Mouse (Mus musculus) heart, adult 2 months (tissue): ENCODE measurements around the gene Rab1b. TPM values are rescaled to one million over a fixed set of nuclear protein-coding genes. Genes with fewer than 3 reads are reported as not detected.
A peak's percentile ranks its signal among the peaks of the same experiment; 100 is the strongest.

ENCODE experiments used
- DNase-seq, 2 experiments: peaks; one replicate each; pipeline ENCODE4 v3.0.0; 2021
- H3K27ac ChIP-seq: fragments of 200-600 bp; 2 replicates; pipeline ENCODE4 v1.8.1; 2022
- H3K27me3 ChIP-seq: fragments of 200-500 bp; 2 replicates; pipeline ENCODE4 v1.6.1; 2012; ENCODE audit warnings: mild to moderate bottlenecking, low read length, inconsistent platforms, mixed read lengths; ENCODE audit not compliant: control insufficient read depth, insufficient read depth
- H3K36me3 ChIP-seq: fragments of 200-500 bp; 2 replicates; pipeline ENCODE4 v1.6.1; 2012; ENCODE audit warnings: low read length, inconsistent platforms; ENCODE audit not compliant: control insufficient read depth, insufficient read depth
- H3K4me1 ChIP-seq: fragments of 200-500 bp; 2 replicates; pipeline ENCODE4 v1.6.1; 2011; ENCODE audit warnings: low read length; ENCODE audit not compliant: control insufficient read depth, insufficient read depth
- H3K4me3 ChIP-seq: fragments of 200-600 bp; 2 replicates; pipeline ENCODE4 v1.8.1; 2022
- H3K79me2 ChIP-seq: fragments of 200-500 bp; replicated peaks from 2 replicates; pipeline ENCODE4 v1.6.1; 2012; ENCODE audit warnings: mild to moderate bottlenecking, inconsistent platforms, low read length, moderate library complexity, mixed read lengths; ENCODE audit not compliant: control insufficient read depth, insufficient read depth
- H3K9ac ChIP-seq: fragments of 200-500 bp; 2 replicates; pipeline ENCODE4 v1.6.1; 2012; ENCODE audit warnings: low read depth, mild to moderate bottlenecking, control low read depth, inconsistent platforms, low read length, mixed read lengths
- CTCF ChIP-seq: fragments of 200-600 bp; IDR thresholded peaks from 2 replicates; pipeline ENCODE4 v1.8.1; 2022; ENCODE audit warnings: antibody characterized with exemption, mild to moderate bottlenecking, moderate library complexity
- EP300 ChIP-seq: fragments of 200-500 bp; IDR thresholded peaks from 2 replicates; pipeline ENCODE4 v1.6.1; 2011; ENCODE audit warnings: low read depth, low read length, control low read depth; ENCODE audit not compliant: insufficient read depth
- POLR2A ChIP-seq: fragments of 200-500 bp; IDR thresholded peaks from 2 replicates; pipeline ENCODE4 v1.6.1; 2011; ENCODE audit warnings: mild to moderate bottlenecking, low read depth, low read length, control low read depth; ENCODE audit not compliant: insufficient read depth
- WGBS: fragments of 180-500 bp; shearing (Covaris S2); methylation state at CpG from one replicate; pipeline ENCODE4 v1.1.7; 2018; 5-methylcytosine and 5-hydroxymethylcytosine counted together
- intact Hi-C: fragments of 180-260 bp; cut with DNase I; formaldehyde crosslinking; loops from one replicate; pipeline ENCODE4 v1.15.1; 2025
- polyA plus RNA-seq: library from polyadenylated mRNA; depleted of rRNA; stranded (reverse); fragments of >200 nt; gene quantifications from 2 replicates; pipeline ENCODE4 v1.2.3, GENCODE M21; 2012
- total RNA-seq, 2 experiments: library from RNA; stranded (reverse); gene quantifications; 2 replicates each; pipeline ENCODE4 v1.2.3; 2021

The Rab1b gene
- total and polyA plus RNA-seq, 3 experiments, result 173 to 221 (median 195) TPM

DNA sequence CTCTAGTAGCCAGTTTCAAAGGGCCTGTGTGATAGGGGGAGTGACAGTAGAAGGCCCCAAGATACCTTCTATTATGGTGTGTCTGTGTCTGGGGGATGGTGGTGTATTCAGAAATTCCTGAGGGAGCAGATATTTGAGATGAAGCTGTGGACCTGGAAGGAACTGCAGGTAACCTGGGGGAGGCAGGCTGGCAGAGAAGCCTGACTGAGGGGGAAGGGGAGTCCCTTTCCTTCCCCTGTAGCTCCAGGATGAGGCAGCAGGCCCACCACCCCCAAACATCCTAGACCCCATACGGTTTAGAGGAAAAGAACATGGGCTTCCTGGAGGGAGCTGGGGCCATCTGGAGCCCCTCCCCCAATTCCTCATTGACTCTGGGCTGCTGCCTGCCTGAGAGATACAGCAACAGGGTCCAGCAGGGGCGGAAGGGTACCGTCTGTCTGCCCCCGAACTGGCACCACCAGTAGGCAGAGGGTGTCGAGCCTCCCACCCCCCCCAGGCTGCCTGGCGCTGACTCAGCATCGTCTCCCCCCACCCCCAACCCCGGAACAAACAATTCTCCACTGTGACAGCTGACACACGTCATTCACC, 10.9 kb downstream of the Rab1b start:
- H3K4me3 ChIP-seq, result no peak overlapping the region
- TF ChIP-seq CTCF (no peak), POLR2A (no peak), EP300 (no peak)
- no peaks in the 10 kb centered on the region for H3K36me3 ChIP-seq
- WGBS, result 4% methylated on average over 9 of the region's 9 CpGs
- intact Hi-C loops, result no loop called here
- no peaks in the 10 kb centered on the region for H3K79me2 ChIP-seq
- H3K27me3 ChIP-seq, result no peaks in the 10 kb centered on the region
- no peak for DNase-seq
- no peak overlapping the region for H3K27ac ChIP-seq
- no peak overlapping the region for H3K9ac ChIP-seq
- H3K4me1 ChIP-seq, result peaks cover 2% of the 10 kb centered on the region; the same call in 1 of the 2 replicates

DNA sequence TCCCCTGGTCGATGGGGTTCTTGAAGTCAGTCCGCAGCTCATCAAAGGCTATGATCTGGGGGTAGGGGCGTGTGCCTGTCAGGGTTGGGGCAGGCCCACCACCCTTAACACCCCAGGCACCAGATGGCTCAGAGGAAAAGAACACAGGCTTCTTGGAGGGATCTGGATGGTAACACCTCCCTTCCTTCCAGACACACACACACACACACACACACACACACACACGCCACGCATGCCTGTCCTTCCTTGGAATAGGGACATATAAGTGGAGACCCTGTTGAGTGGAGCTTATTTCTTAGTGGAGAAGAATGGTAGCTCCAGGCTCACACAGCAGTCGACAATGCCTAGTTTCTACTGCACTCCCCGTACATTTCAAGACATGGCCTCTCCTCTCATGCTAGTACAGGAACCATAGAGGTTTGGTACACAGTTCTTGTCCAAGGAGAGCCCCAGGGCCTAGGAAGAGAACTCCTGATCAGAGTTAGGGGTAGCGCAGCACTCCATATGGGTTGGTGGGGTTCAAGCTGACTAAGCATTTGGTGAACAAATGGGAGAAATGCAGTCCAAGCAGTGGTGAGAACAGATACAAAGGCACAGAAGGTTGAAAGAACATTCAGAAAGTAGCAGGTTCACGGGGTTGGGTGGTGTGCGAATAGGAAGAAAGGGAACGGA, 12.0 kb downstream of the Rab1b start:
- TF ChIP-seq EP300 (no peak), CTCF (no peak), POLR2A (no peak)
- no peak overlapping the region for H3K9ac ChIP-seq
- WGBS, result 35% methylated on average over 11 of the region's 11 CpGs
- intact Hi-C loops, result loop anchor here (1.0 kb wide), 1 partner anchor 44 kb away; no protein-coding TSS in a partner anchor
- DNase-seq, result no peak
- no peaks in the 10 kb centered on the region for H3K36me3 ChIP-seq
- no peak overlapping the region for H3K27ac ChIP-seq
- H3K79me2 ChIP-seq, result no peaks in the 10 kb centered on the region
- H3K27me3 ChIP-seq, result no peaks in the 10 kb centered on the region
- no peak overlapping the region for H3K4me3 ChIP-seq
- H3K4me1 ChIP-seq, result peaks cover 2% of the 10 kb centered on the region; the same call in 1 of the 2 replicates

DNA sequence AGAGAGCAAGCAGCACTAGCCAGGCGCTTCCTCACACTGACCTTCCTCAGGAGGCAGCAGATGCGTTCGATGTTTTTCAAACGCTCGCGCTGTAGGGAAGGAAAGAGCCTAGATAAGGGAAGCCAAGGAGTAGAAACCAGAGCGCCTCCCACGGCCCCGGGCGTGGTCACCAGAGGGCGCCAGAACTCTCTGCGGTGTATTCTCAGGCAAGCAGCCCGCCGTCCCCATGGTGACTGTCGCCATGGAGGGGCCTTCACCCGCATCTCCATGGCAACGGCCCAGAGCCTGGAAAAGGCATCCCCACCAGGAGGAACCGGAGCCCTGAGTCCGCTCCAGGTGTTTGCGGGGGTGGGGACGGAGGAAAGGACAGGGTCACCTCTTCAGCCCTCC, 12.6 kb downstream of the Rab1b start:
- intact Hi-C loops, result loop anchor here (1.0 kb wide), 1 partner anchor 45 kb away; no protein-coding TSS in a partner anchor
- no peaks in the 10 kb centered on the region for H3K27me3 ChIP-seq
- peak; percentile 94 for TF ChIP-seq CTCF
- TF ChIP-seq POLR2A, result 0 out of 2 replicates have a peak, but pooled peaks have one; percentile 38
- TF ChIP-seq EP300, result 0 out of 2 replicates have a peak, but pooled peaks have one; percentile 30
- peaks cover 2% of the 10 kb centered on the region; the same call in 1 of the 2 replicates for H3K4me1 ChIP-seq
- no peak overlapping the region for H3K27ac ChIP-seq
- 2% methylated on average over 21 of the region's 21 CpGs for WGBS
- H3K36me3 ChIP-seq, result no peaks in the 10 kb centered on the region
- no peak overlapping the region for H3K4me3 ChIP-seq
- H3K9ac ChIP-seq, result no peak overlapping the region
- no peaks in the 10 kb centered on the region for H3K79me2 ChIP-seq
- DNase-seq, result peak; percentile 86 to 91

DNA sequence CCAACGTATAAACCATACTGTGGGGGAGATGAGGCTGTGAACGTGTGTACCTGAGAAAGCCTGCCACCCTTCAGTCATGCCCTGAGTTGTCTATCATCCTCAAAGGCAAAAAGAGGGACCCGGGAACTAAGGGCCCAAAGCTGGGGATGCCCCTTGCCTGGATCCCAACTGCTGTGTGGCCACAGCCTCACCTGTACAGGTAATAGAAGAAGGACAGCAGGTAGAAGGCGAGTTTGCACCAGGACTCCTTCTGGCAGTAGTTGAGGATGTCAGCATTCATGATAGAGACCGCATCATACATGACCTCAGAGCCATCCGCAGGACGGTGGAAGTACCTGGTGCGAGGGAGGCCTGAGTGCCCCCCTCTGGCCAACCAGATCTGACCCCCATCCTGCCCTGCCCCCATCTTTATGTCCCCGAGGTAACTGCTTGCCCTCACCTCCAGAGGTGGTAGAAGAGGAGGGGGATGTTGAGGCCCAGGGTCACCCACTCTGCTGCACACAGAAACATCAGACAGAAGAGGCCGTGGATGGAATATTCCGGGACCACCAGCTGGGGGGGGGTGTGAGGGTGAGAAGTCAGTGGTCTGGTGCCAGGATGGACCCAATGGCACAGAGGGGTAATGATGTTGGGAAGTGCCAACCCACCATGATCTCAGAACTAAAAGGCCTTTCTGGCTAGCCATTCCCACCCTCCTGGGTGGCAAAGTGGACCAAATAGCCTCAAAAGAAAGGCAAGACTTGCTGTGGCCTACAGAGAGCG, 13.2 kb downstream of the Rab1b start:
- H3K79me2 ChIP-seq, result no peaks in the 10 kb centered on the region
- H3K9ac ChIP-seq, result no peak overlapping the region
- H3K36me3 ChIP-seq, result no peaks in the 10 kb centered on the region
- H3K4me1 ChIP-seq, result peaks cover 4% of the 10 kb centered on the region
- no peak overlapping the region for H3K4me3 ChIP-seq
- no peaks in the 10 kb centered on the region for H3K27me3 ChIP-seq
- no peak for TF ChIP-seq EP300
- no peak for TF ChIP-seq CTCF
- TF ChIP-seq POLR2A, result no peak
- intact Hi-C loops, result loop anchor here (1.0 kb wide), 1 partner anchor 46 kb away; no protein-coding TSS in a partner anchor
- no peak for DNase-seq
- WGBS, result 71% methylated on average over 12 of the region's 12 CpGs
- H3K27ac ChIP-seq, result no peak overlapping the region

DNA sequence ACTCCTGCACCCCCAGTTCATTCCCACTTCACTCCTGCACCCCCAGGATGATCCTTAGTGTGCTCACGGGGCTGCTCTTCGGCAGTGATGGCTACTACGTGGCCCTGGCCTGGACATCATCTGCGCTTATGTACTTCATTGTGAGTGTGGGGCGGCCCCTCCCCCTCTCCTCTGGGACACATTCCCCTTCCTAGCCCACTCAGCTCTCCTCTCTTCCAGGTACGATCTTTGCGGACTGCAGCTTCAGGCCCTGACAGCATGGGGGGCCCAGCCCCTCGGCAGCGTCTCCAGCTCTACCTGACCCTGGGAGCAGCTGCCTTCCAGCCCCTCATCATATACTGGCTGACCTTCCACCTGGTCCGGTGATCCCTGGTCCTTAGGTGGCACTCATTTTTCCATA, 14.8 kb downstream of the Rab1b start:
- no peak for DNase-seq
- TF ChIP-seq EP300 (no peak), CTCF (no peak), POLR2A (no peak)
- Histone ChIP-seq H3K4me3 (no peak overlapping the region), H3K36me3 (no peaks in the 10 kb centered on the region), H3K4me1 (peaks cover 8% of the 10 kb centered on the region), H3K27ac (no peak overlapping the region), H3K79me2 (no peaks in the 10 kb centered on the region), H3K9ac (no peak overlapping the region), H3K27me3 (no peaks in the 10 kb centered on the region)
- intact Hi-C loops, result no loop called here
- WGBS, result 89% methylated on average over 10 of the region's 10 CpGs
